Mouse (Mus musculus) thymus, adult 2 months (tissue): ENCODE measurements around the gene Tnfrsf13c. TPM values are rescaled to one million over a fixed set of nuclear protein-coding genes. Genes with fewer than 3 reads are reported as not detected.

Source experiments
- DNase-seq: peaks from one replicate; pipeline ENCODE4 v3.0.0; 2021
- H3K27ac ChIP-seq: fragments of 200-500 bp; 2 replicates; pipeline ENCODE4 v1.5.1; 2012; ENCODE audit warnings: low read length, control low read depth; ENCODE audit not compliant: control insufficient read depth, insufficient read depth
- H3K27me3 ChIP-seq: fragments of 200-500 bp; 2 replicates; pipeline ENCODE4 v1.6.1; 2012; ENCODE audit warnings: mild to moderate bottlenecking, low read length, moderate library complexity, mixed read lengths; ENCODE audit not compliant: control insufficient read depth, insufficient read depth
- H3K36me3 ChIP-seq: fragments of 200-500 bp; 2 replicates; pipeline ENCODE4 v1.6.1; 2012; ENCODE audit warnings: mild to moderate bottlenecking, low read length, moderate library complexity; ENCODE audit not compliant: control insufficient read depth, insufficient read depth
- H3K4me1 ChIP-seq: fragments of 200-500 bp; replicated peaks from 2 replicates; pipeline ENCODE4 v1.6.1; 2012; ENCODE audit warnings: low read length; ENCODE audit not compliant: control insufficient read depth, insufficient read depth
- H3K4me3 ChIP-seq: fragments of 200-500 bp; 2 replicates; pipeline ENCODE4 v1.5.1; 2012; ENCODE audit warnings: mild to moderate bottlenecking, low read length, control low read depth, moderate library complexity; ENCODE audit not compliant: control insufficient read depth, insufficient read depth
- CTCF ChIP-seq: fragments of 200-500 bp; IDR thresholded peaks from 2 replicates; pipeline ENCODE4 v1.5.1; 2012; ENCODE audit warnings: mild to moderate bottlenecking, control low read depth, low read length, moderate library complexity, borderline replicate concordance; ENCODE audit not compliant: control insufficient read depth, poor library complexity, insufficient read depth; ENCODE audit errors: extremely low read depth
- POLR2A ChIP-seq: fragments of 200-500 bp; IDR thresholded peaks from 2 replicates; pipeline ENCODE4 v1.6.1; 2012; ENCODE audit warnings: mild to moderate bottlenecking, low read length, control low read depth, moderate library complexity; ENCODE audit not compliant: control insufficient read depth, poor library complexity, insufficient read depth; ENCODE audit errors: extremely low read depth
- WGBS: fragments of 180-500 bp; shearing (Covaris S2); methylation state at CpG from one replicate; pipeline ENCODE4 v1.1.7; 2018; 5-methylcytosine and 5-hydroxymethylcytosine counted together
- polyA plus RNA-seq: library from polyadenylated mRNA; depleted of rRNA; stranded (reverse); fragments of >200 nt; gene quantifications from 2 replicates; pipeline ENCODE4 v1.2.3, GENCODE M21; 2012

Tnfrsf13c gene
- polyA plus RNA-seq, 1 experiment, result 4.3 TPM

DNA sequence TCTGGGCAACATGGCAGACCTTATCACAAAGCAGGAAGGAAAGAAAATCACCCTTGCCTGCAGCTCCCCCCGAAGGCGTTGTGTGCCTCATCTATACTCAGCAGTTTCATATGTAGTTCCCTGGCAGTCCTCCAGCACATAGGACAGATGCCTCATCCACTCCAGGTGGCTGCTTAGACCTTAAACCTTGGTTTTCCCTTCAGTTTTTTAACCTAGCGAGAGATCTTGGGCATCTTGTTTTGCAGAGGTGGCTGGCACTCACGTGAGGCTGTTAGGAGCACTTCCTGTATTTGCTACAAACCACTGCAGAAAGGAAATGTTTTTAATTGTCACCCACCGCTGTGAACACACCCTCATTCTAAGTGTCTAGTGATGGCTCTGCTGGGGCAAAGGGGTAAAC is 37.2 kb downstream of the Tnfrsf13c start:
- TF ChIP-seq CTCF (no peak), POLR2A (no peak)
- no peak overlapping the region for H3K4me3 ChIP-seq
- H3K27ac ChIP-seq, result peak overlapping the region; percentile 71
- 21% methylated on average over 5 of the region's 5 CpGs for WGBS
- no peaks in the 10 kb centered on the region for H3K27me3 ChIP-seq
- no peak for DNase-seq
- peaks cover 12% of the 10 kb centered on the region; the same call in 1 of the 2 replicates for H3K4me1 ChIP-seq
- H3K36me3 ChIP-seq, result peaks cover 58% of the 10 kb centered on the region

DNA sequence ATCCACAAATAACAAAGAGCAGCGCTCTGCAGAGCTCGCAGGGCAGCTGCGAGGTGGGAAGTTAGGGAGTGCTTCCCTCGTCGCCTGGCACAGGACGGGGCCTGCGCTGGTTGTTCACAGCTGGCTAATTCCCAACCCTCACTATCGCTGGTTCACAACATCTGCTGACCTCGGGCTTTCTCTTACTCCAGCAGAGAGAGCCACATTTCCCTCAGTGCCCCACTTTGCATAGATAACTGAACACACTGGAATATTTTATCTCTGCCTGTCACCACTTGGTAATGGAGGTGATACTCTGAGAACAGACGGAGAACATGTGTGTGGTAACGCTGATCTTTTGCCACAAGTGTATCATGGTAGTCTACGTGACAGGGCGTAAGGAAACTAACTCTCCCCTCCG is 38.0 kb downstream of the Tnfrsf13c start:
- 92% methylated on average over 14 of the region's 14 CpGs for WGBS
- H3K4me1 ChIP-seq, result peaks cover 12% of the 10 kb centered on the region; the same call in 1 of the 2 replicates
- TF ChIP-seq CTCF, result no peak
- no peak for TF ChIP-seq POLR2A
- no peaks in the 10 kb centered on the region for H3K27me3 ChIP-seq
- peaks cover 62% of the 10 kb centered on the region for H3K36me3 ChIP-seq
- H3K4me3 ChIP-seq, result no peak overlapping the region
- no peak overlapping the region for H3K27ac ChIP-seq
- no peak for DNase-seq

GRCm38 (mm10) chr15:82185062-82185783 is 38.9 kb downstream of the Tnfrsf13c start:
- H3K27me3 ChIP-seq, result no peaks in the 10 kb centered on the region
- H3K36me3 ChIP-seq, result peaks cover 69% of the 10 kb centered on the region
- DNase-seq, result no peak
- 97% methylated on average over 14 of the region's 14 CpGs for WGBS
- no peak overlapping the region for H3K27ac ChIP-seq
- no peak overlapping the region for H3K4me3 ChIP-seq
- peaks cover 12% of the 10 kb centered on the region; the same call in 1 of the 2 replicates for H3K4me1 ChIP-seq
- TF ChIP-seq CTCF, result no peak
- no peak for TF ChIP-seq POLR2A

GRCm38 (mm10) chr15:82184656-82185055 is 39.5 kb downstream of the Tnfrsf13c start:
- Histone ChIP-seq H3K4me3 (no peak overlapping the region), H3K36me3 (peaks cover 72% of the 10 kb centered on the region), H3K27ac (no peak overlapping the region), H3K4me1 (peaks cover 12% of the 10 kb centered on the region; the same call in 1 of the 2 replicates), H3K27me3 (no peaks in the 10 kb centered on the region)
- 95% methylated on average over 10 of the region's 10 CpGs for WGBS
- no peak for DNase-seq
- no peak for TF ChIP-seq CTCF
- no peak for TF ChIP-seq POLR2A

- no peak overlapping the region for H3K4me3 ChIP-seq
- H3K27me3 ChIP-seq, result no peaks in the 10 kb centered on the region
- peaks cover 12% of the 10 kb centered on the region; the same call in 1 of the 2 replicates for H3K4me1 ChIP-seq
Measured at GRCm38 (mm10) chr15:82184183-82184582, 40.0 kb downstream of the Tnfrsf13c start.

DNA sequence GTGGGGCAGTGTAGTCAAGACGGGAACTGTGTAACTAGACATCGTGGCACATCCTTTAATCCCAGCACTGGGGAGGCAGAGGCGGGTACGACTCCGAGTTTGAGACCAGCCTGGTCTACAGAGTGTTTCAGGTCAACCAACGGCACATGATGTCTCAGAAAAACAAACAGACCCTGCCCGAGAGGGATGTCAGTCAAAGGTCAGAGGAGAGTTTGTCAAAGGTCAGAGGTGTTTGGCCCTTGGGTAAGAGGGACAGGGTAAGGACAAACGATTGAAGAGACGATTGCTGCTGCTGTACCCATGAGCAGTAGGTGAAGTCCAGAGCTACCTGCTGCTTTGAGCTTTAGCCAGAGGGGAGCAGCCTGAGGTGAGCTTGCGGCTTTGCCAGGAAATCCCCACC is 40.6 kb downstream of the Tnfrsf13c start:
- no peak for DNase-seq
- no peak for TF ChIP-seq POLR2A
- no peak for TF ChIP-seq CTCF
- Histone ChIP-seq H3K27ac (no peak overlapping the region), H3K36me3 (peaks cover 82% of the 10 kb centered on the region), H3K27me3 (no peaks in the 10 kb centered on the region), H3K4me3 (no peak overlapping the region), H3K4me1 (peaks cover 12% of the 10 kb centered on the region; the same call in 1 of the 2 replicates)
- 96% methylated on average over 10 of the region's 10 CpGs for WGBS

More at GRCm38 (mm10) chr15:82184183-82184582, 40.0 kb downstream of the Tnfrsf13c start:
- DNase-seq, result no peak
- WGBS, result 97% methylated on average over 7 of the region's 7 CpGs
- Histone ChIP-seq H3K27ac (no peak overlapping the region), H3K36me3 (peaks cover 77% of the 10 kb centered on the region)
- no peak for TF ChIP-seq CTCF
- TF ChIP-seq POLR2A, result no peak
